Mouse (Mus musculus): Measurements from ENCODE around the gene Madcam1. TPM values are rescaled to one million over a fixed set of nuclear protein-coding genes. Genes with fewer than 3 reads are reported as not detected.

Madcam1 gene
- polyA plus RNA-seq, 1 experiment from 2014 or later, result 1.4 TPM

DNA sequence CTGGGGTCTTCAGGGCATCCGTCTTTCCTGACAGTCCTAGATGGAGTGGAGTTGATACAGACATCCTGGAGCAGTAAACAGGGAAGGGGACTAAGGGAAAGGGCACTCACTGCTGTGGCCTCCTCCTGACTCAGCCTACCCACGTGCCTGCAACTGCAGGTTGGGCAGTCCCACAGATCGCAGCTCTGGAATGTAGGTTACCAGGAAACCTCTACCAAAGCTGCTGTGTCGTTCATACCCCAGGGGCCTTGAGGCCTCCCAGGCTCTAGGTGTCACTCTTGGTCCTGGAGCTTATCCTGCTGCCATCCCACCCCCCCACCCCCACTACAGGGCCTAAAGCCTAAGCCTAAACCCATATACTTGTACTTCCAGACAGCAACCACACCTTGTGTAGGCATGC lies 43.4 kb downstream of the Madcam1 start:
- Histone ChIP-seq H3K4me1 (replicated peaks; ENCODE audit: control insufficient read depth, insufficient read depth, low read length) (peaks cover 48% of the 10 kb centered on the region), H3K4me2 (peak overlapping the region; percentile 82; the same call in 1 of the 2 replicates), H3K36me3 (ENCODE audit: control insufficient read depth, insufficient read depth, low read length) (peaks cover 48% of the 10 kb centered on the region), H3K9ac (ENCODE audit: low read depth, low read length) (peak overlapping the region; percentile 98), H3K27me3 (replicated peaks; ENCODE audit: control insufficient read depth, insufficient read depth, low read length) (no peaks in the 10 kb centered on the region), H3K4me3 (ENCODE audit: low read depth, low read length) (peak overlapping the region; percentile 95), H3K27ac (ENCODE audit: low read depth, low read length) (no peak overlapping the region), H3K9me3 (ENCODE audit: control insufficient read depth, low read length) (no peaks in the 10 kb centered on the region)
- no peak for ATAC-seq (replicated peaks; ENCODE audit: low FRiP score)
- no peak for DNase-seq (ENCODE audit: low spot score)
- WGBS, result 65% methylated on average over 4 of the region's 4 CpGs

DNA sequence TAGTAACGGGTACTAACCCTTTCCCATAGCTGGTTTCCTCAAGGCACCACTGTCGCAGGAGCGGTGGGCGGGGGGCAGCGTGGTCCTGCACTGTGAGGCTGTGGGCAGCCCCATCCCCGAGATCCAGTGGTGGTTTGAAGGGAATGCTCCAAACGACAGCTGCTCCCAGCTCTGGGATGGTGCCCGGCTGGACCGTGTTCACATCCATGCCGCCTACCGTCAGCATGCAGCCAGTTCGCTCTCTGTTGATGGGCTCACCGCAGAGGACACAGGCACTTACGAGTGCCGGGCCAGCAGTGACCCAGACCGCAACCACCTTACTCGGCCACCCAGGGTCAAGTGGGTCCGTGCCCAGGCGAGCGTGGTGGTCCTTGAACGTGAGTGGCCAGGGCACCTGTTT lies 44.3 kb downstream of the Madcam1 start:
- Histone ChIP-seq H3K9me3 (ENCODE audit: control insufficient read depth, low read length) (no peaks in the 10 kb centered on the region), H3K4me3 (ENCODE audit: low read depth, low read length) (peak overlapping the region; percentile 19; the same call in 1 of the 2 replicates), H3K27ac (ENCODE audit: low read depth, low read length) (no peak overlapping the region), H3K27me3 (replicated peaks; ENCODE audit: control insufficient read depth, insufficient read depth, low read length) (no peaks in the 10 kb centered on the region), H3K9ac (ENCODE audit: low read depth, low read length) (no peak overlapping the region), H3K36me3 (ENCODE audit: control insufficient read depth, insufficient read depth, low read length) (peaks cover 48% of the 10 kb centered on the region), H3K4me1 (replicated peaks; ENCODE audit: control insufficient read depth, insufficient read depth, low read length) (peaks cover 52% of the 10 kb centered on the region), H3K4me2 (0 out of 2 replicates have a peak overlapping the region, but pooled peaks have one; percentile 30)
- ATAC-seq (replicated peaks; ENCODE audit: low FRiP score), result no peak
- WGBS, result 91% methylated on average over 21 of the region's 21 CpGs
- DNase-seq (ENCODE audit: low spot score), result no peak

DNA sequence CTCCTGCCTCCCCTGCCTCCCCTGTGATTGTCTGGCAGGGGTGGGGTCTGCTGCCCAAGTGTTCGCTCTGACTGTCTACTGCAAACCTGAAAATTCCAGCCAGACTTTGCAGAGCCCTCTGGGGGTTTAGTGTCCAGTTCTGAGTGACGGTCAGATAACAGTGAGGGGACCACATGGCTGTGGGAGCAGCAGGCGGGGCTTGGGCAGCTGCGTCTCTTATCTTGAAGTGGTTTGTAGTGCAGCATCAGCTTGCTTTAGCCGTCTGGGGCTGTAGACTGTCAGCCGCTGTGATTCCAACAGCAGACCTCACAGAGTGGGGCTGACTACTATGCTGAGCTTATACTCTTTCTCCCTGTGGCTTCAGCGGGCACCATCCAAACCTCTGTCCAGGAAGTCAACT lies 44.9 kb downstream of the Madcam1 start:
- Histone ChIP-seq H3K9ac (ENCODE audit: low read depth, low read length) (no peak overlapping the region), H3K4me3 (ENCODE audit: low read depth, low read length) (no peak overlapping the region), H3K27ac (ENCODE audit: low read depth, low read length) (0 out of 2 replicates have a peak overlapping the region, but pooled peaks have one; percentile 16), H3K36me3 (ENCODE audit: control insufficient read depth, insufficient read depth, low read length) (peaks cover 48% of the 10 kb centered on the region), H3K27me3 (replicated peaks; ENCODE audit: control insufficient read depth, insufficient read depth, low read length) (no peaks in the 10 kb centered on the region; the same call in 1 of the 2 replicates), H3K9me3 (ENCODE audit: control insufficient read depth, low read length) (no peaks in the 10 kb centered on the region), H3K4me2 (no peak overlapping the region), H3K4me1 (replicated peaks; ENCODE audit: control insufficient read depth, insufficient read depth, low read length) (peaks cover 52% of the 10 kb centered on the region)
- DNase-seq (ENCODE audit: low spot score) (no peak), ATAC-seq (replicated peaks; ENCODE audit: low FRiP score) (no peak)
- 36% methylated on average over 7 of the region's 7 CpGs for WGBS

DNA sequence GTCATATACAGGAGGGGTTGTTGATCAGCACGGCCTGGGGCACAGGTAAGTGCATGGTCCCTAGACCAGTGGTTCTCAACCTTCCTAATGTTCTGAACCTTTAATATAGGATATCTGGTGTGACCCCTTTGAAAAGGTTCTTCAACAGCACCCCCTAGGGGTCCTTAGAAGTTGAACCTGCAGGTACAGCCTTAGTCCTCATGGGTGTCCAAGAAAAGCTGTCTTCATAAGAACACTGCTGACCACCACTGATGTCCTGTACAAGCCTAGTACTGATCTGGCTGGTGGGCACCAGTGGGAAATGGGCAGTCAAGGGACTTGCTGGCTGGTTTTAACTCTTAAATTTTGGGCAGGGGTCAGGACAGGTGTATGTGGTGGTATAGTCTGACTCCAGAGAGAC lies 47.7 kb downstream of the Madcam1 start:
- H3K9ac ChIP-seq (ENCODE audit: low read depth, low read length), result no peak overlapping the region
- no peak overlapping the region; the same call in 1 of the 2 replicates for H3K4me2 ChIP-seq
- ATAC-seq (replicated peaks; ENCODE audit: low FRiP score) (peak; percentile 23), DNase-seq (ENCODE audit: low spot score) (no peak)
- H3K4me3 ChIP-seq (ENCODE audit: low read depth, low read length), result no peak overlapping the region
- WGBS, result 86% methylated on average over 1 of the region's 1 CpGs
- peaks cover 26% of the 10 kb centered on the region for H3K27me3 ChIP-seq (replicated peaks; ENCODE audit: control insufficient read depth, insufficient read depth, low read length)
- peaks cover 41% of the 10 kb centered on the region for H3K36me3 ChIP-seq (ENCODE audit: control insufficient read depth, insufficient read depth, low read length)
- no peaks in the 10 kb centered on the region for H3K9me3 ChIP-seq (ENCODE audit: control insufficient read depth, low read length)
- no peak overlapping the region for H3K27ac ChIP-seq (ENCODE audit: low read depth, low read length)
- peaks cover 33% of the 10 kb centered on the region for H3K4me1 ChIP-seq (replicated peaks; ENCODE audit: control insufficient read depth, insufficient read depth, low read length)

DNA sequence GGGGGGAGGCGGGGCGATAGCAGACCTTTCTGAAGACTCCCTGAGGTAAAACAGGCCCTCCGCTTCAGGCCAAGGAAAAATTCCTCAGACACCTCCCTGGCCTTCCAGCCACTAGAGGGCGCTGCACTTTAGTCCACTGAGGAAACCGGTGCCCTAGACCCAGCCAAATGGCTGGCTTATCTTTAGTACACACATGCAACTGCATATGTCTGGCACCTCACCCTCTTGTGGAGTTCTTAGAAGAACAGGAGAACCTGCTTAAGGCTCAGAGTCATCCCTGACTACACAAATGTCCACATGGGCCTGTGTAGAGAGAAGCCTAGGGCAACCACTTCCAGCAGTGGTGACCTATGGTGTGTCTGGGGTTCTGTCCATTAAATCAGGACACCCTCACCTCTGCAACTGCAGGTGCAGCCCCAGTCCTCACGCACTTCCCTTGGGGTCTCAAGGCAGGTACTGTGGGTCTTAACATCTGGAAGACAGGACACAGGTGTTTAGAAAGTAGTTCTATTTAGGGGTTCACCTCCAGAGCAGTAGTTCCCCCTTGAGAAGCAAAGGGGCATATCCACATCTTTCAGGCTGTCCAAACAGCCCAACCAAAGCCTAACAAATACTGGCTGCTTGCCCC lies 48.3 kb downstream of the Madcam1 start:
- Histone ChIP-seq H3K36me3 (ENCODE audit: control insufficient read depth, insufficient read depth, low read length) (peaks cover 35% of the 10 kb centered on the region), H3K9me3 (ENCODE audit: control insufficient read depth, low read length) (no peaks in the 10 kb centered on the region), H3K4me2 (peak overlapping the region; percentile 32), H3K9ac (ENCODE audit: low read depth, low read length) (peak overlapping the region; percentile 11; the same call in 1 of the 2 replicates), H3K4me1 (replicated peaks; ENCODE audit: control insufficient read depth, insufficient read depth, low read length) (peaks cover 30% of the 10 kb centered on the region), H3K27me3 (replicated peaks; ENCODE audit: control insufficient read depth, insufficient read depth, low read length) (peaks cover 32% of the 10 kb centered on the region), H3K4me3 (ENCODE audit: low read depth, low read length) (no peak overlapping the region), H3K27ac (ENCODE audit: low read depth, low read length) (peak overlapping the region; percentile 60)
- ATAC-seq (replicated peaks; ENCODE audit: low FRiP score) (peak; percentile 90), DNase-seq (ENCODE audit: low spot score) (peak; percentile 83)
- WGBS, result 21% methylated on average over 4 of the region's 6 CpGs

DNA sequence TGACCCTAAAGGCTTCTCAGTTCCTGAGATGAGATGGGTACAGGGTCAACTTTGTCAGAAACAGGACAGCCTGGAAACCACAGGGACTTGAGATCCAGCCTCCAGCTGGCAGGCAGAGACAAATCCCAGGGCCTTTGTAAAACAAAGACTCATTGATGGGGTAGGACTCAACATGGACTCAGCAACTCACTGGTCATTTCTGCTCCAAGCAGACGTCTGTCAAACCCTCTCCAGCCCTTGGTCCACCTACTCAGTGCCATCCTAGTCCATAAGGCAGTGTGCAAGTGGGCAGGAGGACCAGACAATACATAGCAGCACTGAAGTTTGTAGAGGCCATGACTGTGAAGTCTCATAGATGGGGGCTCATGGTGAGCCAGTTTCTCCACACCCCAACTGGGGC lies 48.8 kb downstream of the Madcam1 start:
- no peak for ATAC-seq (replicated peaks; ENCODE audit: low FRiP score)
- peak overlapping the region; percentile 60 for H3K27ac ChIP-seq (ENCODE audit: low read depth, low read length)

DNA sequence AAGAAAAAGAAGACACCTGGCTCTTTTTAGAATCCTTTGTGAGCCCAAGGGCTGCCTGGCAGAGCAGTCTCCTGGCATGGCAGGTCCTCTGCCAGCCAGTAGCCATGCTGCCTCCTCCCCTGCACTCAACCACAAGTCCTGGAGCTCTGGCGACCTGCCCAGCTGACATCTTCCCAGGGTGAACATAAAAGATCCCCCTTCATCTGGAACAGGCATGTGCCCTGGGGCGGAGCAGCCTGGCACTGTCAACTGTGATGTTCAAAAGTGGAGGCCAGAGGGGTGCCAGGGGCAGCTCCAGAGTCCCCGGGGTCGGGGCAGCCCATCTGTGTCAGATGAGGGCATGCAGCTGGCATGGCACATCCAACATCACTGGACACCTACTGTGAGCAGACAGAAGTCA lies 50.6 kb downstream of the Madcam1 start:
- peaks cover 14% of the 10 kb centered on the region for H3K4me1 ChIP-seq (replicated peaks; ENCODE audit: control insufficient read depth, insufficient read depth, low read length)
- peaks cover 21% of the 10 kb centered on the region for H3K36me3 ChIP-seq (ENCODE audit: control insufficient read depth, insufficient read depth, low read length)
- DNase-seq (ENCODE audit: low spot score), result no peak
- ATAC-seq (replicated peaks; ENCODE audit: low FRiP score), result no peak
- 61% methylated on average over 4 of the region's 4 CpGs for WGBS
- H3K27ac ChIP-seq (ENCODE audit: low read depth, low read length), result no peak overlapping the region
- no peak overlapping the region for H3K9ac ChIP-seq (ENCODE audit: low read depth, low read length)
- no peak overlapping the region for H3K4me3 ChIP-seq (ENCODE audit: low read depth, low read length)
- H3K27me3 ChIP-seq (replicated peaks; ENCODE audit: control insufficient read depth, insufficient read depth, low read length), result peaks cover 50% of the 10 kb centered on the region
- H3K9me3 ChIP-seq (ENCODE audit: control insufficient read depth, low read length), result no peaks in the 10 kb centered on the region
- H3K4me2 ChIP-seq, result no peak overlapping the region

More for the DNA sequence above, 48.8 kb downstream of the Madcam1 start:
- H3K4me2 ChIP-seq, result peak overlapping the region; percentile 32
- peak overlapping the region; percentile 11; the same call in 1 of the 2 replicates for H3K9ac ChIP-seq (ENCODE audit: low read depth, low read length)
- no peak overlapping the region for H3K4me3 ChIP-seq (ENCODE audit: low read depth, low read length)
- H3K27me3 ChIP-seq (replicated peaks; ENCODE audit: control insufficient read depth, insufficient read depth, low read length), result peaks cover 37% of the 10 kb centered on the region
- peaks cover 34% of the 10 kb centered on the region for H3K36me3 ChIP-seq (ENCODE audit: control insufficient read depth, insufficient read depth, low read length)
- no peaks in the 10 kb centered on the region for H3K9me3 ChIP-seq (ENCODE audit: control insufficient read depth, low read length)
- no peak for DNase-seq (ENCODE audit: low spot score)
- peaks cover 28% of the 10 kb centered on the region for H3K4me1 ChIP-seq (replicated peaks; ENCODE audit: control insufficient read depth, insufficient read depth, low read length)
- WGBS, result 42% methylated on average over 1 of the region's 1 CpGs

DNA sequence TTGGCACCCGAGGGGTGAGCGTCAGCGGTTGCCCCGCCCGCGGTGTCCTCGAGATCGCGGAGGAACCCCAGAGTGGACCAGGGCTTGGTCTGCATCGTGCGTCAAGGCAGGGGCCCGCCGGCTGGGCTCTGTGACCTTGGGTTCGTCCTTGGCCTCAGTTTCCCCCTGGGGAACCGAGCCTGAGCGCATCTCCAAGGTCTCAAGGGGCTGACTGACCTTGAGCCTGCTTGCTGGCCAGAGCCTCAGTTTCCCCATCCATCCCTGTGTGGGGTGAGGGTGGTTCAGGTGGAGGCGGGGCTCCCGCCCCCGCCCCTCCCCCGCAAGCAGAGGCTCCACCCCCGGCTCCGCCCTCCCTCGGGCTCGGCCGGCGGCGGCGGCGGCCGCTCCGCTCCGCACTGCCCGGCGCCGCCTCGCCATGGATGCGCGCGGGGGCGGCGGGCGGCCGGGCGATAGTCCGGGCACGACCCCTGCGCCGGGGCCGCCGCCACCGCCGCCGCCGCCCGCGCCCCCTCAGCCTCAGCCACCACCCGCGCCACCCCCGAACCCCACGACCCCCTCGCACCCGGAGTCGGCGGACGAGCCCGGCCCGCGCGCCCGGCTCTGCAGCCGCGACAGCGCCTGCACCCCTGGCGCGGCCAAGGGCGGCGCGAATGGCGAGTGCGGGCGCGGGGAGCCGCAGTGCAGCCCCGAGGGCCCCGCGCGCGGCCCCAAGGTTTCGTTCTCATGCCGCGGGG lies 52.1 kb downstream of the Madcam1 start, which contains the start of gene Hcn2:
Gene Hcn2, plus strand, starts transcription at position 381 of the 734 bp plus-strand sequence.
- peaks cover 14% of the 10 kb centered on the region for H3K4me1 ChIP-seq (replicated peaks; ENCODE audit: control insufficient read depth, insufficient read depth, low read length)
- peak within 1 kb of the TSS; percentile 67 for H3K4me3 ChIP-seq (ENCODE audit: low read depth, low read length)
- peak within 1 kb of the TSS; percentile 91 for H3K4me2 ChIP-seq
- H3K27ac ChIP-seq (ENCODE audit: low read depth, low read length), result no peak within 1 kb of the TSS
- H3K27me3 ChIP-seq (replicated peaks; ENCODE audit: control insufficient read depth, insufficient read depth, low read length), result peaks cover 54% of the 10 kb centered on the region
- 2% methylated on average over 64 of the region's 91 CpGs for whole genome bisulfite sequencing
- H3K9ac ChIP-seq (ENCODE audit: low read depth, low read length), result 0 out of 2 replicates have a peak within 1 kb of the TSS, but pooled peaks have one; percentile 25
- H3K9me3 ChIP-seq (ENCODE audit: control insufficient read depth, low read length), result no peaks in the 10 kb centered on the region
- ATAC-seq (replicated peaks; ENCODE audit: low FRiP score) (no peak; the same call in 1 of the 2 replicates), DNase-seq (ENCODE audit: low spot score) (no peak)
- H3K36me3 ChIP-seq (ENCODE audit: control insufficient read depth, insufficient read depth, low read length), result peaks cover 7% of the 10 kb centered on the region; the same call in 1 of the 2 replicates

Data from liver, embryonic 11.5 days (tissue).